Mouse (Mus musculus): Measurements from ENCODE around the gene Thap4.

- TF ChIP-seq POLR2A (IDR thresholded peaks at IDR 0.05; ENCODE audit: extremely low read depth, insufficient read depth, low read length) (no peak), CTCF (IDR thresholded peaks at IDR 0.05; ENCODE audit: extremely low read depth, insufficient read depth, low read length) (no peak)
These were observed 38.5 kb downstream of the Thap4 start for GRCm38 (mm10) chr1:93716166-93716565.

Measured in cortical plate, adult 2 months (tissue).